Mouse (Mus musculus): ENCODE measurements around the gene Cers6.

- no peak for TF ChIP-seq CTCF (conservative IDR thresholded peaks at IDR 0.05; ENCODE audit: low read length)
- TF ChIP-seq POU5F1 (IDR thresholded peaks at IDR 0.05; ENCODE audit: borderline replicate concordance, low read length), result no peak
- no peak for TF ChIP-seq NANOG (IDR thresholded peaks at IDR 0.05; ENCODE audit: borderline replicate concordance, low read length)
These were observed 45.7 kb downstream of the Cers6 start for GRCm38 (mm10) chr2:68906921-68907320.

All from E14TG2a.4 (cell line).